Mouse (Mus musculus) cerebellum, adult 8-10 months (tissue): ENCODE measurements around the gene Lama5.
A peak's percentile ranks its signal among the peaks of the same experiment; 100 is the strongest.

Experiments used
- DNase-seq: peaks from one replicate; pipeline ENCODE4 v3.0.0; 2022

Lama5 gene

DNA sequence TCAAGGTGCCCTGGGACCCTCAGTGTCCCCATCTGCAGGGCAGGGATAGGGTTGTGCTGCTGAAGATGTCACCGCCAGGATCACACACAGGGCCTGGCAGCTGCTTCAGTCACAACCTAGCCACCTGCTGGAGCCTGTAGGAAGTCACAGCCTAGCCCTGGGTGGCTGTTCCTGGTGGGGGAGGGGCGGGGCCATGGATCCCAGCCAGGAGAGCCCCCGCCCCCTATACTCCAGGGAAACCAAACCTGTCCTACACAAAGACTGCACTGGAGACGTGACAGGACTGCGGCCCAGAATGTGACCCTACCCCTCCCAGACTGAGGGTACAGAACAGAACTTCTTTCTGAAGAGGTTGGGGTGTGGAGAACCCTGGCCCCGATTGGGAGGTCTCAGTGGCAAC is 3.4 kb downstream of the Lama5 start:
- no peak for DNase-seq

DNA sequence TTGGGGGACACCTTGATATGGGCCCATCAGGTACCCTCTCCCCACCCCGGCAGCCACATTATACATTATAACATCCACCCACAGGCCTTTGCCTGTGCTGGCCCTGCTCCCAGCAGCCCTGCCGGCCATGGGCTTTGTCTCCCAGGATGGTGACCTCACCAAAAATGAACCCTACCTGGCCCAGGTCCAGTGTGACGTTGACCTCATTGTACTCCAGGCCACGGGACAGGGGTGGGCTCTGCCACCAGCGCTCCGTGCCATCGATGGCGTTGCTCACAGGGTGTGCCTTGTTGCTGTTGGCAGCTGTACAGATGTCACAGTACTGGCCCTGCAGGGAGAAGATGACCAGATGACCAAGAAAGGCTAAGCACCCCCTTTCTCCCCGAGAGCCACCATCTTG is 4.6 kb downstream of the Lama5 start:
- DNase-seq: no peak

DNA sequence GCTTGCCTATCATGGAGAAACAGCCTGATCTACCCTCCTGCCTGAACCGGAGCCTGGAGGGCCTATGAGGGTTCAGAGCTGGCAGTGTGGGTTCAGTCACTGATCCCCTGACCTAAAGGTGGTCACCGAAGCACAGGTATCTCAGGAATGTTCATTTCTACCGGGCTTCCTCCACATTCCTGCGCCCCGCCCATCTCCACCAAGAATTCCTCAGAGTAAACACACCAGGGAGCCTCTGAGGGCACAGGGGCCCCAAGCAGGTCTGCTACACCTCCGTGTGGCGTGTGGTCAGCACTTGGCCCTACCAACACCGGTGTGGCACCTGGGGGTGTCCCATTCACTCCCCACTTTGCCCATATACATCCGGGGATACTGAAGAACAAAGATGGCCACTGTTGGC is 5.5 kb downstream of the Lama5 start:
- DNase-seq: no peak

DNA sequence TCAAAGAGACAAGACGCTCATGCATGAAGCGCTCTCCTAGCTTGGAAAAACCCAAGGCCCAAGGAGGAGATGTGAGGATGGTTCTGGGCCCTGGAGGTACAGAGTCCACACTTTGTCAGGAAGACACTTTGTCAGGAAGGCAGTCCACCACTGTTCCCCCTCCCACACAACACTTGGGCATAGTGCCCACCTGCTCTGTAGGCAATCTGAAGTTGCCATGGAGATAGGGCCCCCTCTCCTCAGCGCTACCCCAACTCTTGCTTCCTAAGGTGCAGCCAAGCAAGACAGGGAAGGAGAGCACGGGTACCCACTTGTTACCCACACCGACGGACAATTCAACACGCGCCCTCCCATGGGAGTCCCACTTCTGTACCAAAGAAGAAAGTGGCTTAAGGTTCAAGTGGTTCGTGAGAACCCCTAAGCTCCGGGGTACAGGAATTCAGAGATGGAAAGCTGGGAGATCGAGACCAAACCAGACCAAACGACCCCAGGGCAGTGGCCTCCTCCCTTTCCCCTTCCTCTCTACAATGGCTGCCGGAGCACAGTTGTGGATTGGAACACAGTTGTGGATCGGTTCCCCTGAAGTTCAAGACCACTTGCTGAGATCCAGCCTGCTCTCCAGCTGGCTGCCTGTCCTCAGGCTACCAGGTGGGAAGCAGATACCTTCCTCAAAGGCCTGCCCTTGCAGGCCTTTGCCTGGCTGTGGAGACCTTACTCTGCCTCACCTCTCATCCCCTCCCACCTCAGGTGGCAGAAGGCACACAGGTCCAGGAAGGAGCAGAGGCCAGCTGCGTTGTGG is 6.3 kb downstream of the Lama5 start:
- no peak for DNase-seq

DNA sequence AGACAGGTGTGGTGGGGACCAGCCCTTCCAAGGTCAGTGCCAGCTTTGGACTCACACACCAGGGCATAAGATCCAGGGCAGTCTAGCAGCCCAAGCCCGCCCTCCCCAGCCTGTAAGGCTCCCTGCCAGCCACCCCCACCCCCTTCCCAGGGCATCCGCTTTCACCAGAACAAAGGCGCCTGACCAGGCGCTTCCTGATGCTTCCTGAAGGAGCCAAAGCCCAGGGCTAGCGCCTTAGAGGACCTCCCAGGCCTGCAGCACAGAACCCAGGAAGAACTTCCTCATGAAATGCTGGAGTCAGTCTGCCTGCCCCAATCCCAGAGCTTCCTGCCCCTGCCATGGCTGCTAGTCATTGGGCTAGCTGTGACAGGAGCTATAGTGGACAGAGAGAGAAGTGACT is 7.0 kb downstream of the Lama5 start:
- DNase-seq: no peak

DNA sequence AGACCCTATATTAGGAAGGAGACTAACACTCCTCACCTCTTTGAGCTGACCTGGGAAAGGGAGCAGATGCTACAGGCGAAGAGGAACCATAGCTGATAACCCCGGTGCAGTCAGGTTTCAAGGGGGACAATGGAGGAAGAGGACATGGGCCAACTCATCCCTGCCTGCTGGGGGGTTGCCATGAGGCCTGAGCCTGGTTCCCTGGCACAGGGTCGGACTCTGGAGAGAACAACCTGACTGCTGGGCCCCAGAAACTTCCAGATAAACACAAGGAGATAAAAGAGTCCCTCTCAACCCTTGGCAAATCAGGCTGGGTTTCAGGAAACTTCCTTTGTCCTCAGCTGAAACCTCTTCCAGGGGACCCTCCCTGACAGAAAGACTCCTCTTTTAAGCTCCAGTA is 7.4 kb downstream of the Lama5 start:
- DNase-seq: no peak

DNA sequence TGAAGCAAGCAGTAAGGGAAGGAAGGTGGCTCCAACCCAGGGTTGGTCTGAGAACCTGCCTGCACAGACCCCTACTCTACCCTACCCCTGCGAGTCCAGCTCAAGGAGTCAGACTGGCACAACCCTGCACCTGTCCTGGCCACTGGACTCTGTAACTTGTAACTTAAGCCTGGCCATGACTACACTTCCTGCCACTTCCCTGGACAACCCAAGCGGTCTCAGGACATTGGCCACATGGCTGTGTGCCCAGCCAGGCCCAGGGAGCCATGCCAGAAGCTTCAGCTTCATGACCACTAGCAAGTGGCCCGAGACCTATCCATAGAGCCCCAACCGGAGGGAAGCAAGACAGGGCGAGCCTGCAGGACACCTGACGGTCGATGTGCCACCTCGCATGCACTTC is 8.1 kb downstream of the Lama5 start:
- peak; percentile 33 for DNase-seq

DNA sequence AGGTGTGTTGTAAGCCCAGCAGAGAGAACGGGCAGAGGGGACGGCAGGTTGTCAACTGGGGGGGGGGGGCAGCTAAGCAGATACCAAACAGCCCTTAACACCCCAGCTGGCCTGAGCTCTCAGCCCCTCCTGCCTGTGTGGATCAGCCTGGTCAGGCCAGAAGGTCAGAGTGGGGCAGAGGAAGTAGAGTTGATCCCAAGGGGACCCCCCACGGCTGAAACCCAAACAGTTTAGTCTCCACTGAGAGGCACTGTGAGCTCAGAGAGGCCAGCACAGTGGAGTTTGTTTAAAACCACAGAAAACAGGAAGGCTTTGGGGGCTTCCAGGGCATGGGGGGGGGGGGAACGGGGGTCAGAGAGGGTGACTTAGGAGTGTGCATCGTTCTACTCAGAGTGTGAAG is 8.7 kb downstream of the Lama5 start:
- DNase-seq: no peak

DNA sequence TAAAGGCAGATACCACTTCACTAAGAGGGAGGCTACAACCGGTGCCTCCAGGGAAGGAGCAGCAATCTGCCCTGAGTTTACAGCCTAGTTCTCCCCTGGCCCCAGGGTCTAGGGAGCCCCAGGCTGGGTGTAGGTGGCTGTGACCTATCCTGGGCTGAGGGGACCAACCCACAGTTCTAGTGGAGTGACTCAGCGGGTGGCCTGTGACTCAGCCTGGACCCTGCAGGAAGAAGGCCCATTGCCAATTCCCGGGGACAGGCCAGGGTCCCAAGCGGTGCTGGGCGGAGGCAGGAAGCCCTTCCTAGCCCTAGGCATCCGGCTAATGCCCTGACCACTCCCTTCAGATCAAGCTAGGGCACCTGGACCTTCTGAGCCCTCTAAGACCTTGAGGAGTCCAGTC is 9.7 kb downstream of the Lama5 start:
- no peak for DNase-seq

DNA sequence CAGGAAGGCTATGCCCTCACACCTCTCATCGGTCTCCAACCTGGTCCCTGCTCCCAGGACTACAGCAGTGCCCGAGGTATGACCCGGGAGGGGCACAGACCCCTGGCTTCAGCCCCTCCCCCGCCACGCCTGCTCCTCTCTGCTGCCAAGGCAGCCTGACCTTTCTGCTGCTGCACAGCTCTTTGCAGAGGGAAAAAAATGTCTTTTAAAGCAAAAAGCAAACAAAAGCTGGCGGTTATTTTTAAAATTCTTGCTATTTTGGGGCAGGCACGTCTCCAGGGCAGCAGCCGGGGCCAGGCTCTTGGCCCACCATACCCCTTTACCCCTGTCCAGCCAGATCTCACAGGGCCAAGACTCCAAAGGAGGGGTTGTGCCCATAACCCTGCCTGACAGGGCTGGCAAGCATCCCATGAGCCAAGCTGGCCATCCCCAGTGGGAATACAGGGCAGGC is 10.6 kb downstream of the Lama5 start:
- DNase-seq: no peak

DNA sequence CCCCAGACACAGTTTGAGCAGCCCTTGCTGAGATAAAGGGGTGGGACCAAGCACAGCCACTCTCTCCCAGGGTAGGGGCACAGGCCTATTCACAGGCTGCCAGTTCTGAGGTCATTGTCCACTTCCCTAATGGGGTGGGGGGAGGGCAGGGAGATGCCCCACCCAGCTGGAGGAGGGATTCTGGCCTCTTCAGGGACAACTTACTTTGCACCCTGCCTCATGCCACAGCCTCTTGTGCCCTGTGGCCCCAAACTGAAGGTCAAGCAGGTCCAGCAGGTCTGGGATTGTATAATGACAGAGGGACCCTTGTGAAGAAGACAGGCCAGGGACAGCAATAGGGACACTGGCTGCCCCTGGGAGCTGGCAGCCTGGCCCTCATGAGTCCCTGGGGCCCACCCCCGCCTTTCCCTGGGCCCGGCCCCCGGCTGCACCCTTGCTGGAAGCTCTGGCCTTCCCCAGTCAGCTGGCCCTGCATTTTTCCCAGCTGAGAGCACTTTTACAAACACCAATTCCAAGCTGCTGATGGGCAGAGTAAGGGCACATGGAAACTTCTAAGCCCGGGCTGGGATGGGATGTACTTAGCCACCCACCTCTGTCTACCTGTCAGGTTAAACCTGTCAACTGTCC is 11.2 kb downstream of the Lama5 start:
- DNase-seq: no peak

DNA sequence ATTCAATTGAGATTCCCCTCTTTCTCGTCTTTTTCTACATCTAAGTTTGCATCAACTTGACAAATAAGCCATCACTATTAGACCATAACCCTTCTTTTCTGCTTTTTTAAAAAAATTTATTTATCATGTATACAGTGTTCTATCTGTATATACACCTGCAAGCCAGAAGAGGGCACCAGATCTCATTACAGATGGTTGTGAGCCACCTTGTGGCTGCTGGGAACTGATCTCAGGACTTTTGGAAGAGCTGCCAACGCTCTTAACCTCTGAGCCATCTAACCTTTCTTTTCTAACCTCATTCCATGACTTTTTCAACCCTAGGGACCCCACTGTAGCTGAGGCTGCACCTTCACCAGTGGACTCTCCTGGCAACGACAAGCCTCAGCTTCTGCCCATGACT is 13.4 kb downstream of the Lama5 start:
- no peak for DNase-seq

DNA sequence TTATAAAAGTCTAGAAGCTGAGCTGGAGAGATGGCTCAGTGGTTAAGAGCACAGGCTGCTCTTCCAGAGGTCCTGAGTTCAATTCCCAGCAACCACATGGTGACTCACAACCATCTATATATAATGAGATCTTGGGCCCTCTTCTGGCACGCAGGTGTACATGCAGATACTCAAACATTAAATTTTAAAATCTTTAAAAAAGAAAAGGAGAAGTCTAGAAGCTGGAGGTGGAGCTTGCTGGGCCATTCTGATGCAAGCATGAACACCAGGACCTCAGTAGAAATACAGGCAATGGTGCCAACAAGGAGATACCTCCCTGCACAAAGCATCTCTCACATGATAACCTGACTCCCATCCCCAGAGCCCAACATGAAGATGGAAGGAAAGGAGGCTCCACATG is 16.7 kb downstream of the Lama5 start:
- DNase-seq: no peak

DNA sequence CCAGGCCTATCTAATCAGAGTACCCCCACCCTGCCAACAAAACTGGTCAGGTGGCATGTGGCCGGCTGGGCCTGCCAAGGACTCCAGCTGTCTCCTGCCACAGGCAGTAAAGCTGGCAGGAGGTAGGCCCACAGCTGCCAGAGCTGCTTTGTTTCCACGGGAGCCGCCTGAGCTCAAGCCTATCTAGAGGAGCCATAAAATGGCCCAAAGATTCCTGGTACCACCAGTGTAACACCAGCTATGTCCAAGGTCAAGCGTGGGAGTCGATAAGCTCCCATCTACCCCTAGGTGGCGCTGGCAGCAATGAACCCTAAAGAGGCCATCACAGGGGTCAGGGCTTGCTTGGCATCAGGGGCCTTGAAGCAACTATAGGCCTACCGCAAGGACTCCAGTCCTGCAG is 17.8 kb downstream of the Lama5 start:
- DNase-seq: no peak

DNA sequence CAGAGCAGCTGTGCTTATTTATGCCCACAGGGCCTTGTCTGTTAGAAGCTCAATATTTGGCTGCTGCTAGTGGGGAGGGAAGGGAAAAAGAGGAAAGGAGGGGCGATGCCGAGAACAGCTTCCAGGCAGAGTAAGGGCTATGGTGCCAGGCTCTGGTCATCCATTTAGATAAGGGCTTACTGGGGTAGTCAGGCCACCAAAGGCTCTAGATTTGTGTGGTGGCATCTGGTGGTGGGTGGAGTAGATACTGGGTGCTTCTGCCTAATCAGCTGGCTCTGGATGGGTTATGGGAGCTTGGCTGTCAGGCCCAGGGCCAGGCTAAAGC is 19.7 kb downstream of the Lama5 start:
- DNase-seq: no peak

DNA sequence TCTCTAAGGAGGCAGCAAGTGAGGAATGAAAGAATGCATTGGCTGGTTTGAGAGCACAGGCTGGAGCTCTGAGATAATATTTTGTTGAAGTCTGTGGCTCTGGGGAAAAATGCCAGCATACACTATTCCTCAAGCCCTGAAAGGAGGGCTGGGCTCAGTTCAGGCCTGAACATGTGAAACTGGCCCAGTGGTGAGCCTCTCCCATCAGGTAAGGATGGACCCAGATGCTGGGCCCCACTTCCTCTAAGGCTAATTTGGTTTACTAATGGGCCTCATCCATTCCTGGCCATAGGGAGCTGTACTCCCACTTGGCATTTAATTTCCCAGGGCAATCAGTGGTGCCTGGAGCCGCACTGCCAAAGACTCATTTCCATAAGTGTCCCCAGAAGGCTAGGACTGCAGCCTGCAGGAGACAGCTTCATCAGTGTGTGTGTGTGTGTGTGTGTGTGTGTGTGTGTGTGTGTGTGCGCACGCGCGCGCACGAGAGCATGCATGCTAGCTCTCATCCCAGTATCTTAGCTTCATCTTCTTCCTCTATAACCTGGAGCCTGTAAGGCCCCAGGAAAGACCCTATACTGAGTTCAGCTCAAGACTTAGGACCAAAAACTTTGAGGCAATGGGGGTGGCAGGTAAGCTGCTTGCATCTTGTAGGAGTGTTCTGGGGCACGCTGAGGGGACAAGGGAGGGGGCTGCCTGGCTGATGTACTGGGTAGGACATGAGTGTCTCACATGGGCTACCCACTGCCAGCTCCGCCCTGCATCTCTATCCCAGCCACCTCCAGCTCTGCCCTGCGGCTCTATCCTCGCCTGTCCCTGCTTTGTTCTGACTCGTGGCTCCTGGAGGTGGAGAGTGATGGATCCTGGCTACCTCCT is 20.3 kb downstream of the Lama5 start:
- no peak for DNase-seq

DNA sequence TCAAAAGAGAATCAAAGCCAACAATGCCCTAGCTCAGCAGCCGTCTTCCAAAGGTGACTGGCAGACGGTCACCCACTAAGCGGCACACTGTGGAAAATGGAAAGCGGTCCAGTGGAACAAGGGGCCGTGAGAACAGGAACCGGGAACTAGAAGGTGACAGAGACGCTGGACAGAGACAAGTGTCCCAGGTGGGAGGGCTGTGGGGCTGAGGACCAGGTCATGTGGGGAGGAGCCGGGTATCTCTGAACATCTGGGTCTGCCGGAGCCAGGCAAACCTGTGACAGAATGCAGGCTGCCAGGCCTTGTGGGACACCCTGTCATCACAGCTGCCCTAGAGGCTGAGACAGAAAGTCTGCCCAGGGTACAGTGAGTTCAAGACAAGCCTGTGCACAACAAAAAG is 21.2 kb downstream of the Lama5 start:
- no peak for DNase-seq

DNA sequence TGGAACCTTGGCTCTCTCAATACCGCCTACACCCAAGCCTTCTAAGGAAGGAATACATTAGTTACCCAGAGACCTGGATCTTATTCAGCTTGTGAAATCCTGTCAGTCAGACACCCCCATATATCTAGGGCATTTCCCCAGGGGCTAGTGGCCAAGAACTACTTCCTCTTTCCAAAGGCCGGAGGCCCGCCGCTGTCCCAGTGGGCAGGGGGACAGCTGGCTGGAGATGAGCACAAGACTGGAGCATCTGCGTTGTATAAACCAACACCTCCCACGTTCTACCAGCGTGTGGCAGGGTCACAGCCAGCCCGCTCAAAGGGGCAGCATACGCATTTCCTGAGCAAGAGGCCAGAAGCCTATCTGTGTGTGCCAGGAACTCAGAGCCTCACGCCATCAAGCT is 22.9 kb downstream of the Lama5 start:
- no peak for DNase-seq

DNA sequence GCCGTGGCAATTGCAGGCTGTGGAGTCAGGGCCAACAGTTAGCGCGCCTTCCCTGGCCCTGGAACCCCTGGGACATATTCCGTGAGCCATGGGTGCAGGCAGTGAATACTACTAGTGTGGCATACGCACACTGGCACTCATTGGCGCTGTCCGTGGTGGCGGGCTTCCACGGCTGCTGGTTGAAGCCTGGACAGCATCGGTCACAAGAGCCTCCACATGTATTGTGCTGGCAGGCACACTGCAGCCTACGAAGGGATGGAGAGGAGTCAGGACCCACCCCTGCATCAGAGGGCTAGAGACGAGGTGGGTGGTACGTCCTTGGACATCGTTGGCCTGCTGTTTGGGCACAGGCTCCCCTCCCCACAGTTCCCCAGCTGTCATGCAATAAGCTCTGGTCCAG is 23.4 kb downstream of the Lama5 start:
- DNase-seq: no peak

DNA sequence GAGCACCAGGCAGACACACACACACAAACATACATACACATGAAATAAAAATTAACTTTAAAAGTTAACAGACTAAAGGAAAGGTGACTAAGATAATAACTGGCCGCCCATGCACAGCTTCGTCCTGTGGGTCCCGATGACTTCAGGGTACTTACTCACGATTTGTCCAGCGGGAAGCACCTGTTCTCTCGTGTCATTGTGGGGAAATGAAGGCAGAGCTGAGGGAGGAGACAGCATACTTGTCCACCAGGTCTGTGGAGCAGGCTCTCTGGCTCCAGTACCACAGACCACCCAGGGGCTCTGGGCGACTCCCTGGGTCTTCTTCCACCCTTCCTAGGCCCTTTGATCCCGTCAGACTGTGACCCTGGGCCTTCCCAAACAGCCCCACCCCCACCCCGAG is 24.4 kb downstream of the Lama5 start:
- DNase-seq: no peak

DNA sequence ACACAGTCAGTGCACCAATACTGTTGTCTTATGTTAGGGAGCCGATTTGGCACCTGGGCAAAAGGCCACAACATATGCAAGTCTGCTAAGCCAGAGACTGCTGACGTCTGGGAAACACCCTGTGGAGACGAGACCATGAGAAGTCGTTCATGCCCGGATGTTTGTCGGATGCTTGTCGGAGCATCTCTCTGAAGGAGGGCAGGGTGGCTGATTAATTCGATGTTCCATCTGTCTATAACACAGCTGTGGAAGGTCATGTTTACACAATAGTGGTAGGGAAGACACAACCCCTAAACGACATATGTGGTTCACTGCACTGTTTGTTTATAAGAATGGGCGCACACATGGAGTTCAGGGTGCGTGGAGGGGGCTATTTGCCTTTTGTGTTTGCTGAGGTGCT is 25.0 kb downstream of the Lama5 start:
- DNase-seq: no peak

DNA sequence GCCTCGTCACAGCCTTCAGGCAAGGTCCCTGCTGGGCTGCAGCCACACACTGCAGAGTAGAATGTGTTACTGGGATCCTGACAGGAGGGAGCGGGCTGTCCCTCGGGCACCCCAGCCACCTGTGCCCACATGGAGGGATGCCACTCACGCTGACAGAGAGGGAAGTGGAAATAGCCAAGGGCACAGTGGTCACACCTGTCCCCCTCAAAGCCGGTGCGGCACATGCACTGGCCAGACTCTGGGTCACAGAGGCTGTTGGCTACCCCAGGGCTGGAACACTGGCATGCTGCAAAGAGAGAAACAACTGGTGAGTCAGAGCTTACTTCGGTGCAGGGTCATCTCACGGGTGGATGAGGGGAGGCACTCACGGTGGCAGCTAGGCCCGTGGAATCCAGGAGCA is 26.9 kb downstream of the Lama5 start:
- no peak for DNase-seq

DNA sequence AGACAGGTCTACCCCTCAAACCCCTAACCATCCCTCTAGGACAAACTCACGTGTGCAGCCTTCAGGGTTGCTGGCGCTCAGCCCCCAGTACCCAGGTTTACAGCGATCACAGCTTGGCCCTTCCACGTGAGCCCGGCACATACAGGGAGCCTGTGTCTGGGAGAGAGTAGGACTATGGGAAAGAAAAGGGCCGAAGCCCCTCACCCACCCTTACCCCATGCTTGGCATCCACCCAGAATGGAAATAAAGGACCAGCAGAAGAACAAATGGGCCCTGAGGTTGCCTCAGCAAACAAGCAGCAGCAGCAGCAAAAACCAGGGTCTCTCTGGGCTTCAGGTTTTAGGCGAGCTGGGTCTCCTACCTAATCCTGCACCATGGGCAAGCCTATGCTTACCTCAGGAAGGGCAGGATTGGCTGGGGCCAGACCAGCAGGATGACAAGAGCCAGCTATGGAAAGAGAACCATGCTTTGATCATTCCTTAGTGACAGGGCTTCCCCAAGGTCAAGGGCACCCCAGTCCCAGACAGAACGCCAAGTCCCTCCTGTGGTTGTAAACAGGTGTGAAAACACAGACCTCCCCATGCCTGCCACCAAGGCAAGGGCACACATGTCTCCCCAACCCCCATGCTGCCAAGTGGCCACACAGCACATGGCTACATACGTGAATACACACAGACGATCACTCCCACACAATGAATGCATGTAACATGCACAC is 28.2 kb downstream of the Lama5 start:
- no peak for DNase-seq
